Mouse (Mus musculus): ENCODE data around the gene Mrps25. TPM values are rescaled to one million over a fixed set of nuclear protein-coding genes. Genes with fewer than 3 reads are reported as not detected.

The Mrps25 gene
- polyA plus RNA-seq (2015; fragmentation: Nextera tagmentation; extraction: Ambion mirVana), result 82.5 and 82.9 TPM in 2 replicates

- under 1% methylated on average over 42 of the region's 42 CpGs for WGBS
- ATAC-seq (ENCODE audit: insufficient number of reproducible peaks, low FRiP score, low TSS enrichment, low read depth), result peak; percentile 86
- Histone ChIP-seq H3K4me3 (replicated peaks) (peak within 1 kb of the TSS; percentile 91), H3K9me3 (replicated peaks) (no peaks in the 10 kb centered on the region), H3K9ac (peak within 1 kb of the TSS; percentile 79), H3K4me2 (replicated peaks) (peak within 1 kb of the TSS; percentile 59), H3K27ac (replicated peaks) (peak within 1 kb of the TSS; percentile 77), H3K27me3 (no peaks in the 10 kb centered on the region), H3K36me3 (peaks cover 48% of the 10 kb centered on the region), H3K4me1 (peaks cover 10% of the 10 kb centered on the region)
These were observed at the start of gene Mrps25 for GRCm38 (mm10) chr6:92183621-92184131. Gene Mrps25, minus strand, starts transcription at chr6:92184033.

- no peak overlapping the region for H3K9ac ChIP-seq
- H3K4me3 ChIP-seq (replicated peaks), result no peak overlapping the region
- no peak overlapping the region for H3K27ac ChIP-seq (replicated peaks)
- H3K9me3 ChIP-seq (replicated peaks), result no peaks in the 10 kb centered on the region
- no peaks in the 10 kb centered on the region for H3K27me3 ChIP-seq
- H3K4me1 ChIP-seq, result no peaks in the 10 kb centered on the region
- no peaks in the 10 kb centered on the region for H3K36me3 ChIP-seq
- WGBS, result 76% methylated on average over 4 of the region's 4 CpGs
- no peak overlapping the region for H3K4me2 ChIP-seq (replicated peaks)
- no peak for ATAC-seq (ENCODE audit: insufficient number of reproducible peaks, low FRiP score, low TSS enrichment, low read depth)
These were observed 47.9 kb upstream of the Mrps25 start for GRCm38 (mm10) chr6:92231762-92232161.

- H3K36me3 ChIP-seq, result no peaks in the 10 kb centered on the region
- H3K9ac ChIP-seq, result no peak overlapping the region
- no peaks in the 10 kb centered on the region for H3K27me3 ChIP-seq
- H3K4me3 ChIP-seq (replicated peaks), result no peak overlapping the region
- H3K27ac ChIP-seq (replicated peaks), result no peak overlapping the region
- H3K4me1 ChIP-seq, result no peaks in the 10 kb centered on the region
- ATAC-seq (ENCODE audit: insufficient number of reproducible peaks, low FRiP score, low TSS enrichment, low read depth), result no peak
- no peaks in the 10 kb centered on the region for H3K9me3 ChIP-seq (replicated peaks)
- 65% methylated on average over 1 of the region's 1 CpGs for WGBS
- H3K4me2 ChIP-seq (replicated peaks), result no peak overlapping the region
These were observed 47.5 kb upstream of the Mrps25 start for GRCm38 (mm10) chr6:92231356-92231755.

GRCm38 (mm10) chr6:92229586-92229985 is 45.8 kb upstream of the Mrps25 start:
- no peaks in the 10 kb centered on the region for H3K4me1 ChIP-seq
- no peaks in the 10 kb centered on the region for H3K9me3 ChIP-seq (replicated peaks)
- H3K27me3 ChIP-seq, result no peaks in the 10 kb centered on the region
- WGBS, result 87% methylated on average over 2 of the region's 2 CpGs
- H3K36me3 ChIP-seq, result no peaks in the 10 kb centered on the region
- no peak for ATAC-seq (ENCODE audit: insufficient number of reproducible peaks, low FRiP score, low TSS enrichment, low read depth)
- no peak overlapping the region for H3K9ac ChIP-seq
- no peak overlapping the region for H3K4me2 ChIP-seq (replicated peaks)
- no peak overlapping the region for H3K4me3 ChIP-seq (replicated peaks)
- H3K27ac ChIP-seq (replicated peaks), result no peak overlapping the region

GRCm38 (mm10) chr6:92229103-92229502 is 45.3 kb upstream of the Mrps25 start:
- Histone ChIP-seq H3K9me3 (replicated peaks) (no peaks in the 10 kb centered on the region), H3K9ac (no peak overlapping the region), H3K4me1 (no peaks in the 10 kb centered on the region), H3K4me3 (replicated peaks) (no peak overlapping the region), H3K36me3 (no peaks in the 10 kb centered on the region), H3K4me2 (replicated peaks) (no peak overlapping the region), H3K27me3 (no peaks in the 10 kb centered on the region), H3K27ac (replicated peaks) (no peak overlapping the region)
- ATAC-seq (ENCODE audit: insufficient number of reproducible peaks, low FRiP score, low TSS enrichment, low read depth), result no peak

- Histone ChIP-seq H3K27me3 (no peaks in the 10 kb centered on the region), H3K4me2 (replicated peaks) (no peak overlapping the region), H3K4me1 (no peaks in the 10 kb centered on the region), H3K4me3 (replicated peaks) (no peak overlapping the region), H3K9ac (no peak overlapping the region), H3K27ac (replicated peaks) (no peak overlapping the region), H3K36me3 (no peaks in the 10 kb centered on the region), H3K9me3 (replicated peaks) (no peaks in the 10 kb centered on the region)
- ATAC-seq (ENCODE audit: insufficient number of reproducible peaks, low FRiP score, low TSS enrichment, low read depth), result no peak
- 67% methylated on average over 1 of the region's 1 CpGs for WGBS
These were observed 41.1 kb upstream of the Mrps25 start for GRCm38 (mm10) chr6:92224981-92225380.

- Histone ChIP-seq H3K9me3 (replicated peaks) (no peaks in the 10 kb centered on the region), H3K27me3 (no peaks in the 10 kb centered on the region), H3K4me3 (replicated peaks) (no peak overlapping the region), H3K4me1 (no peaks in the 10 kb centered on the region), H3K4me2 (replicated peaks) (no peak overlapping the region), H3K27ac (replicated peaks) (no peak overlapping the region), H3K9ac (no peak overlapping the region), H3K36me3 (no peaks in the 10 kb centered on the region)
- WGBS, result 82% methylated on average over 3 of the region's 3 CpGs
- no peak for ATAC-seq (ENCODE audit: insufficient number of reproducible peaks, low FRiP score, low TSS enrichment, low read depth)
These were observed 38.2 kb upstream of the Mrps25 start for GRCm38 (mm10) chr6:92222021-92222420.

- Histone ChIP-seq H3K27me3 (no peaks in the 10 kb centered on the region), H3K4me1 (no peaks in the 10 kb centered on the region), H3K4me2 (replicated peaks) (no peak overlapping the region), H3K9ac (no peak overlapping the region), H3K4me3 (replicated peaks) (no peak overlapping the region), H3K36me3 (no peaks in the 10 kb centered on the region), H3K9me3 (replicated peaks) (no peaks in the 10 kb centered on the region), H3K27ac (replicated peaks) (no peak overlapping the region)
- WGBS, result 80% methylated on average over 6 of the region's 6 CpGs
- ATAC-seq (ENCODE audit: insufficient number of reproducible peaks, low FRiP score, low TSS enrichment, low read depth), result no peak
These were observed 37.8 kb upstream of the Mrps25 start for GRCm38 (mm10) chr6:92221604-92222003.

- Histone ChIP-seq H3K9ac (no peak overlapping the region), H3K9me3 (replicated peaks) (no peaks in the 10 kb centered on the region), H3K36me3 (no peaks in the 10 kb centered on the region), H3K4me3 (replicated peaks) (no peak overlapping the region), H3K27me3 (no peaks in the 10 kb centered on the region), H3K4me1 (no peaks in the 10 kb centered on the region), H3K27ac (replicated peaks) (no peak overlapping the region), H3K4me2 (replicated peaks) (no peak overlapping the region)
- ATAC-seq (ENCODE audit: insufficient number of reproducible peaks, low FRiP score, low TSS enrichment, low read depth), result no peak
- 44% methylated on average over 3 of the region's 3 CpGs for WGBS
These were observed 35.6 kb upstream of the Mrps25 start for GRCm38 (mm10) chr6:92219445-92219844.

- ATAC-seq (ENCODE audit: insufficient number of reproducible peaks, low FRiP score, low TSS enrichment, low read depth), result peak; percentile 95
- Histone ChIP-seq H3K9me3 (replicated peaks) (no peaks in the 10 kb centered on the region), H3K27ac (replicated peaks) (peak within 1 kb of the TSS; percentile 87), H3K27me3 (no peaks in the 10 kb centered on the region), H3K4me2 (replicated peaks) (peak within 1 kb of the TSS; percentile 90), H3K4me3 (replicated peaks) (peak within 1 kb of the TSS; percentile 87), H3K36me3 (peaks cover 10% of the 10 kb centered on the region), H3K9ac (peak within 1 kb of the TSS; percentile 94), H3K4me1 (peaks cover 11% of the 10 kb centered on the region)
- WGBS, result 6% methylated on average over 35 of the region's 35 CpGs
These were observed 31.1 kb upstream of the Mrps25 start, which contains the start of gene Rbsn for GRCm38 (mm10) chr6:92214773-92215449. Gene Rbsn, minus strand, starts transcription at chr6:92214925.

- Histone ChIP-seq H3K27ac (replicated peaks) (peak overlapping the region; percentile 87), H3K4me3 (replicated peaks) (peak overlapping the region; percentile 87), H3K9me3 (replicated peaks) (no peaks in the 10 kb centered on the region), H3K4me1 (peaks cover 11% of the 10 kb centered on the region), H3K9ac (peak overlapping the region; percentile 94), H3K4me2 (replicated peaks) (peak overlapping the region; percentile 90), H3K36me3 (peaks cover 12% of the 10 kb centered on the region), H3K27me3 (no peaks in the 10 kb centered on the region)
- peak; percentile 55 for ATAC-seq (ENCODE audit: insufficient number of reproducible peaks, low FRiP score, low TSS enrichment, low read depth)
- under 1% methylated on average over 48 of the region's 48 CpGs for WGBS
These were observed 30.4 kb upstream of the Mrps25 start for GRCm38 (mm10) chr6:92214055-92214772.

All from embryonic facial prominence, embryonic 15.5 days (tissue).